Mouse (Mus musculus): ENCODE results near the gene Ccdc9b. TPM values are rescaled to one million over a fixed set of nuclear protein-coding genes. Genes with fewer than 3 reads are reported as not detected.

Gene Ccdc9b
- polyA plus RNA-seq, 2 experiments = 0.04 to 0.39 TPM

GRCm38 (mm10) chr2:118763469-118763868 lies 1.0 kb upstream of the Ccdc9b start:
- H3K4me2 ChIP-seq (ENCODE audit: low read depth) = no peak overlapping the region
- peaks cover 15 to 20% of the 10 kb centered on the region in 2 experiments for H3K4me1 ChIP-seq (replicated peaks; ENCODE audit: control insufficient read depth in 2 of 2, insufficient read depth in 2 of 2, low read length in 1 of 2)
- no peak overlapping the region for H3K4me3 ChIP-seq (ENCODE audit: insufficient read depth in 1 of 2, low read depth in 2 of 2, low read length in 2 of 2)
- H3K9me3 ChIP-seq (ENCODE audit: control insufficient read depth, low read length) = no peaks in the 10 kb centered on the region
- ATAC-seq (ENCODE audit: insufficient read depth) = no peak
- no peak overlapping the region for H3K27ac ChIP-seq
- no peak for DNase-seq (ENCODE audit: low read depth in 3 of 3, low spot score in 3 of 3)
- WGBS (ENCODE audit: insufficient replicate concordance) = 62% methylated on average over 7 of the region's 7 CpGs
- H3K36me3 ChIP-seq (replicated peaks; ENCODE audit: control insufficient read depth, insufficient read depth, low read depth) = no peaks in the 10 kb centered on the region
- no peak for TF ChIP-seq CTCF (IDR thresholded peaks at IDR 0.05; ENCODE audit: low read depth)
- no peak for TF ChIP-seq EP300 (IDR thresholded peaks at IDR 0.05; ENCODE audit: low read depth)
- H3K27me3 ChIP-seq (ENCODE audit: control insufficient read depth, insufficient read depth, low read length) = no peaks in the 10 kb centered on the region
- H3K9ac ChIP-seq (replicated peaks) = no peak overlapping the region

GRCm38 (mm10) chr2:118762784-118763148 lies 305 bp upstream of the Ccdc9b start:
- Histone ChIP-seq H3K4me3 (ENCODE audit: insufficient read depth in 1 of 2, low read depth in 2 of 2, low read length in 2 of 2) (no peak overlapping the region), H3K36me3 (replicated peaks; ENCODE audit: control insufficient read depth, insufficient read depth, low read depth) (no peaks in the 10 kb centered on the region), H3K27me3 (ENCODE audit: control insufficient read depth, insufficient read depth, low read length) (no peaks in the 10 kb centered on the region), H3K4me2 (ENCODE audit: low read depth) (peak overlapping the region; percentile 68), H3K27ac (peak overlapping the region; percentile 63; the same call in 1 of the 2 replicates), H3K4me1 (replicated peaks; ENCODE audit: control insufficient read depth in 2 of 2, insufficient read depth in 2 of 2, low read length in 1 of 2) (peaks cover 15 to 20% of the 10 kb centered on the region in 2 experiments), H3K9me3 (ENCODE audit: control insufficient read depth, low read length) (no peaks in the 10 kb centered on the region), H3K9ac (replicated peaks) (peak overlapping the region; percentile 44; the same call in 1 of the 2 replicates)
- WGBS (ENCODE audit: insufficient replicate concordance) = 13% methylated on average over 10 of the region's 10 CpGs
- TF ChIP-seq EP300 (IDR thresholded peaks at IDR 0.05; ENCODE audit: low read depth) = no peak
- no peak for TF ChIP-seq CTCF (IDR thresholded peaks at IDR 0.05; ENCODE audit: low read depth)
- no peak for DNase-seq (ENCODE audit: low read depth in 3 of 3, low spot score in 3 of 3)
- peak; percentile 63 for ATAC-seq (ENCODE audit: insufficient read depth)

- H3K27ac ChIP-seq = no peak overlapping the region
- no peak overlapping the region; the same call in 1 of the 2 replicates for H3K4me2 ChIP-seq (ENCODE audit: low read depth)
- no peaks in the 10 kb centered on the region for H3K9me3 ChIP-seq (ENCODE audit: control insufficient read depth, low read length)
- H3K36me3 ChIP-seq (replicated peaks; ENCODE audit: control insufficient read depth, insufficient read depth, low read depth) = no peaks in the 10 kb centered on the region
- peaks cover 15 to 20% of the 10 kb centered on the region in 2 experiments for H3K4me1 ChIP-seq (replicated peaks; ENCODE audit: control insufficient read depth in 2 of 2, insufficient read depth in 2 of 2, low read length in 1 of 2)
- WGBS (ENCODE audit: insufficient replicate concordance) = 85% methylated on average over 12 of the region's 12 CpGs
- TF ChIP-seq EP300 (IDR thresholded peaks at IDR 0.05; ENCODE audit: low read depth) (no peak), CTCF (IDR thresholded peaks at IDR 0.05; ENCODE audit: low read depth) (peak; percentile 48)
- H3K4me3 ChIP-seq (ENCODE audit: insufficient read depth in 1 of 2, low read depth in 2 of 2, low read length in 2 of 2) = no peak overlapping the region
- no peak overlapping the region for H3K9ac ChIP-seq (replicated peaks)
- no peak for ATAC-seq (ENCODE audit: insufficient read depth)
- no peaks in the 10 kb centered on the region for H3K27me3 ChIP-seq (ENCODE audit: control insufficient read depth, insufficient read depth, low read length)
- DNase-seq (ENCODE audit: low read depth in 3 of 3, low spot score in 3 of 3) = no peak
Observed at GRCm38 (mm10) chr2:118761358-118761757, 1.1 kb downstream of the Ccdc9b start.

- H3K27me3 ChIP-seq (ENCODE audit: control insufficient read depth, insufficient read depth, low read length) = no peaks in the 10 kb centered on the region
- H3K4me1 ChIP-seq (replicated peaks; ENCODE audit: control insufficient read depth in 2 of 2, insufficient read depth in 2 of 2, low read length in 1 of 2) = peaks cover 15 to 20% of the 10 kb centered on the region in 2 experiments
- H3K4me2 ChIP-seq (ENCODE audit: low read depth) = no peak overlapping the region
- no peak for TF ChIP-seq EP300 (IDR thresholded peaks at IDR 0.05; ENCODE audit: low read depth)
- TF ChIP-seq CTCF (IDR thresholded peaks at IDR 0.05; ENCODE audit: low read depth) = no peak
- DNase-seq (ENCODE audit: low read depth in 3 of 3, low spot score in 3 of 3) (no peak), ATAC-seq (ENCODE audit: insufficient read depth) (no peak)
- no peak overlapping the region for H3K4me3 ChIP-seq (ENCODE audit: insufficient read depth in 1 of 2, low read depth in 2 of 2, low read length in 2 of 2)
- H3K9me3 ChIP-seq (ENCODE audit: control insufficient read depth, low read length) = no peaks in the 10 kb centered on the region
- H3K27ac ChIP-seq = no peak overlapping the region
- no peaks in the 10 kb centered on the region for H3K36me3 ChIP-seq (replicated peaks; ENCODE audit: control insufficient read depth, insufficient read depth, low read depth)
- 67% methylated on average over 11 of the region's 11 CpGs for WGBS (ENCODE audit: insufficient replicate concordance)
- H3K9ac ChIP-seq (replicated peaks) = no peak overlapping the region
Observed at GRCm38 (mm10) chr2:118760311-118761025, 2.0 kb downstream of the Ccdc9b start.

GRCm38 (mm10) chr2:118759828-118760227 lies 2.6 kb downstream of the Ccdc9b start:
- Histone ChIP-seq H3K4me1 (replicated peaks; ENCODE audit: control insufficient read depth in 2 of 2, insufficient read depth in 2 of 2, low read length in 1 of 2) (peaks cover 15 to 20% of the 10 kb centered on the region in 2 experiments), H3K9ac (replicated peaks) (no peak overlapping the region), H3K4me2 (ENCODE audit: low read depth) (0 out of 2 replicates have a peak overlapping the region, but pooled peaks have one; percentile 24), H3K4me3 (ENCODE audit: insufficient read depth in 1 of 2, low read depth in 2 of 2, low read length in 2 of 2) (no peak overlapping the region), H3K9me3 (ENCODE audit: control insufficient read depth, low read length) (no peaks in the 10 kb centered on the region), H3K36me3 (replicated peaks; ENCODE audit: control insufficient read depth, insufficient read depth, low read depth) (no peaks in the 10 kb centered on the region), H3K27me3 (ENCODE audit: control insufficient read depth, insufficient read depth, low read length) (no peaks in the 10 kb centered on the region), H3K27ac (no peak overlapping the region)
- WGBS (ENCODE audit: insufficient replicate concordance) = 4% methylated on average over 8 of the region's 8 CpGs
- ATAC-seq (ENCODE audit: insufficient read depth) (peak; percentile 56), DNase-seq (ENCODE audit: low read depth in 3 of 3, low spot score in 3 of 3) (peak; percentile 50 to 64 (median 58))
- no peak for TF ChIP-seq EP300 (IDR thresholded peaks at IDR 0.05; ENCODE audit: low read depth)
- TF ChIP-seq CTCF (IDR thresholded peaks at IDR 0.05; ENCODE audit: low read depth) = peak; percentile 93

All from liver, embryonic 14.5 days (tissue).